Mouse (Mus musculus) E14TG2a.4 (cell line): ENCODE measurements at regions not wholly inside any gene's neighbourhood (a gene's known extent, or its start where the extent isn't known, plus 50 kb on each side); places are given as distances from the start of the nearest gene placed in this dataset.

Experiments
- H3K27me3 ChIP-seq: 2 replicates; pipeline ENCODE4 v1.6.1; 2014; ENCODE audit warnings: low read length, control low read depth; ENCODE audit not compliant: insufficient read depth
- H3K36me3 ChIP-seq: 2 replicates; pipeline ENCODE4 v1.6.1; 2014; ENCODE audit warnings: low read length, control low read depth; ENCODE audit not compliant: insufficient read depth
- H3K4me1 ChIP-seq: replicated peaks from 2 replicates; pipeline ENCODE4 v1.6.1; 2014; ENCODE audit warnings: low read depth, low read length, control low read depth
- H3K4me3 ChIP-seq: replicated peaks from 2 replicates; pipeline ENCODE4 v1.5.1; 2014; ENCODE audit warnings: mild to moderate bottlenecking, low read length
- H3K9me3 ChIP-seq: 2 replicates; pipeline ENCODE4 v1.6.1; 2014; ENCODE audit warnings: low read length, control low read depth
- CTCF ChIP-seq: conservative IDR thresholded peaks from 2 replicates; pipeline ENCODE4 v1.5.1; 2014; ENCODE audit warnings: low read length
- NANOG ChIP-seq: IDR thresholded peaks from 2 replicates; pipeline ENCODE4 v1.6.1; 2014; ENCODE audit warnings: borderline replicate concordance, low read length, mixed read lengths
- POU5F1 ChIP-seq: IDR thresholded peaks from 2 replicates; pipeline ENCODE4 v1.6.1; 2014; ENCODE audit warnings: low read length, borderline replicate concordance

GRCm38 (mm10) chr11:28782486-28782885 lies 70.5 kb upstream of the Efemp1 start:
- Histone ChIP-seq H3K36me3 (no peaks in the 10 kb centered on the region), H3K4me3 (no peak overlapping the region), H3K9me3 (0 out of 2 replicates have a peak, but pooled peaks cover 9% of the 10 kb centered on the region), H3K27me3 (no peaks in the 10 kb centered on the region), H3K4me1 (no peaks in the 10 kb centered on the region)
- TF ChIP-seq NANOG, result no peak
- no peak for TF ChIP-seq CTCF

GRCm38 (mm10) chr11:28770831-28771230 lies 82.2 kb upstream of the Efemp1 start:
- Histone ChIP-seq H3K4me1 (no peaks in the 10 kb centered on the region), H3K4me3 (no peak overlapping the region), H3K9me3 (peaks cover 11% of the 10 kb centered on the region), H3K27me3 (no peaks in the 10 kb centered on the region), H3K36me3 (no peaks in the 10 kb centered on the region)
- no peak for TF ChIP-seq POU5F1
- no peak for TF ChIP-seq NANOG
- no peak for TF ChIP-seq CTCF

- Histone ChIP-seq H3K9me3 (no peaks in the 10 kb centered on the region), H3K4me3 (no peak overlapping the region), H3K27me3 (no peaks in the 10 kb centered on the region), H3K36me3 (no peaks in the 10 kb centered on the region), H3K4me1 (no peaks in the 10 kb centered on the region)
- TF ChIP-seq POU5F1 (no peak), CTCF (no peak), NANOG (no peak)
Measured at GRCm38 (mm10) chr11:28760751-28761150, 92.3 kb upstream of the Efemp1 start.

GRCm38 (mm10) chr11:28734941-28735597 lies 117.9 kb upstream of the Efemp1 start:
- TF ChIP-seq NANOG, result no peak
- TF ChIP-seq POU5F1, result no peak
- no peak for TF ChIP-seq CTCF
- Histone ChIP-seq H3K4me1 (peaks cover 24% of the 10 kb centered on the region), H3K9me3 (no peaks in the 10 kb centered on the region), H3K36me3 (no peaks in the 10 kb centered on the region), H3K27me3 (no peaks in the 10 kb centered on the region), H3K4me3 (no peak overlapping the region)

- no peaks in the 10 kb centered on the region for H3K9me3 ChIP-seq
- TF ChIP-seq NANOG, result no peak
- no peaks in the 10 kb centered on the region for H3K36me3 ChIP-seq
- H3K27me3 ChIP-seq, result no peaks in the 10 kb centered on the region
- no peak overlapping the region for H3K4me3 ChIP-seq
- H3K4me1 ChIP-seq, result peaks cover 24% of the 10 kb centered on the region
Measured at GRCm38 (mm10) chr11:28734581-28734931, 118.4 kb upstream of the Efemp1 start.

- TF ChIP-seq CTCF (no peak), NANOG (no peak), POU5F1 (no peak)
- Histone ChIP-seq H3K9me3 (no peaks in the 10 kb centered on the region), H3K36me3 (no peaks in the 10 kb centered on the region), H3K27me3 (no peaks in the 10 kb centered on the region), H3K4me3 (no peak overlapping the region), H3K4me1 (peaks cover 24% of the 10 kb centered on the region)
Measured at GRCm38 (mm10) chr11:28733877-28734580, 119.0 kb upstream of the Efemp1 start.

GRCm38 (mm10) chr11:28730140-28730539 lies 122.9 kb upstream of the Efemp1 start:
- Histone ChIP-seq H3K36me3 (no peaks in the 10 kb centered on the region), H3K9me3 (no peaks in the 10 kb centered on the region), H3K4me3 (no peak overlapping the region), H3K4me1 (peaks cover 15% of the 10 kb centered on the region), H3K27me3 (no peaks in the 10 kb centered on the region)
- TF ChIP-seq POU5F1 (no peak), NANOG (no peak)

GRCm38 (mm10) chr11:28709511-28709910 lies 125.4 kb upstream of the Ccdc85a start:
- H3K4me1 ChIP-seq, result no peaks in the 10 kb centered on the region
- H3K9me3 ChIP-seq, result no peaks in the 10 kb centered on the region
- no peak overlapping the region for H3K4me3 ChIP-seq
- TF ChIP-seq CTCF, result no peak
- TF ChIP-seq NANOG, result no peak
- TF ChIP-seq POU5F1, result no peak
- H3K36me3 ChIP-seq, result no peaks in the 10 kb centered on the region
- no peaks in the 10 kb centered on the region for H3K27me3 ChIP-seq

GRCm38 (mm10) chr11:28708431-28708830 lies 124.3 kb upstream of the Ccdc85a start:
- TF ChIP-seq NANOG (no peak), CTCF (no peak), POU5F1 (no peak)
- no peak overlapping the region for H3K4me3 ChIP-seq

More at GRCm38 (mm10) chr11:28708431-28708830, 124.3 kb upstream of the Ccdc85a start:
- Histone ChIP-seq H3K4me1 (no peaks in the 10 kb centered on the region), H3K9me3 (no peaks in the 10 kb centered on the region), H3K27me3 (no peaks in the 10 kb centered on the region), H3K36me3 (no peaks in the 10 kb centered on the region)
